Mouse (Mus musculus) right cerebral cortex, adult 2 months (tissue): ENCODE data around the gene Trove2.
"Not testable (repeated sequence)": the region's sequence is repeated elsewhere in the genome, so short reads cannot be mapped to it uniquely, and the experiment has no call there.

Experiments used
- DNase-seq, 2 experiments: peaks; one replicate each; pipeline ENCODE4 v3.0.0; 2021 to 2022; ENCODE audit warnings: low spot score in 2 of 2

The Trove2 gene

DNA sequence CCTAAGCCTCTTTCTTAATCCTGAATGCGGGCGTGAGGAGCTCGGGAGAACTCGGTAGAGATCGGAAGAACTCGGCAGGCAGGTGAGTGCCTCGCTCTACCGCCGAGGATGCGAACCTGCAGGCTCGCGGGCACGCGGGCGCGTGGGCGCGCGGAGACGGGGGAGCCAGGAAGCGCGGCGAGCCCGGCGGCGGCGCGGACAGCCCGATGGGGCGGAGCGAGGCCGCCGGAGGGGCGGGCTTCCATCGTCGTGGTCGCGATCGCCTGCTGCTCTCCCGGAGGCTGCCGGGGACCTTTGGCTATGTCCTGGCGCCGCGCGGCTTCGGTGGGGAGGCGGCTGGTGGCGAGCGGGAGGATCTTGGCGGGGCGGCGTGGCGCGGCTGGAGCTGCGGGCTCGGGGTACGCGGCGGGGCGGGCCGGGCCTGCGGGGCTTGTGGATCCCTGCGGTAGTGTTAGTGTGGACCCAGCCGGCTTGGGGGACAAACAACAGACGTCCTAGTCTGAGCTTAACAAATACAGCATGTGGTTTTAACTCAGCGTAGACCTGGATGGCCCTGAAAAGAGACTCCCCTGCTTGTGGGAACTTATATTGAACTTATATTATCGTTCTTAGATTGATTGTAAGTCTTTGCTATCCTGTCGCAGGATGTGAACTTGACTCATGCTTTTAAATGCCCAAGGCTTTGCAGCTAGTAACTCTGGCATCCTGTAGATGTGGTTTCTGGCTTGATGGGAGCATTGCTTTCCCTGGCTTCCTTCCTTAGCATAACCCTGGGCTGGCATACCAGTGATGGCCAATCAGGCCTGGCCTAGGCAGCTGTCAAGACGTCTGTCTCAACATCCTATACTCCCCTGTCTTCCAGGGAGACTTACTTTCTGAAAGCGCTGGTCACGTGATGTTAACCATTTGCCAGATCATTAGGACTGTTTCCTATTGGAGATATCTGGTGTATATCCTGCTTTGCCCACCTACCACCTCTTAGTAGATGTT lies 37.2 kb downstream of the Trove2 start:
- peak; percentile 89 to 91 for DNase-seq

DNA sequence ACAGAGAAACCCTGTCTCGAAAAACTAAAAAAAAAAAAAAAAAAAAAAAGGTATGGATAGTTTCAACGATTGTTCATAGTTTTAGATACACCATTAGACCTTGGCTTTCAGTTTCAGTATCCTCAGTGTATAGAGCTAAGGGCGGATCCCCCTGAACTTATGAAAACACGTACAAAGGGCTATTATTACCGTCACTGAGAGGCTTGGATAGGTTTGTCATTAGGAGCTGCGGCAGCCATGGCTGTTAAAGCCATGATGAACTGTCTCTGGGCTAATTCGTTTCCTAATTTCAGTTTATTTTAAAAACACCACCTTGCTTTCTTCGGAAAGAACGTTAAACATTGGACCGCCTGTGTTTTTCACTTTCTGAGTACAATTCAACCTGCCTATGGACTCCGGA lies 38.1 kb downstream of the Trove2 start:
- DNase-seq: no peak

DNA sequence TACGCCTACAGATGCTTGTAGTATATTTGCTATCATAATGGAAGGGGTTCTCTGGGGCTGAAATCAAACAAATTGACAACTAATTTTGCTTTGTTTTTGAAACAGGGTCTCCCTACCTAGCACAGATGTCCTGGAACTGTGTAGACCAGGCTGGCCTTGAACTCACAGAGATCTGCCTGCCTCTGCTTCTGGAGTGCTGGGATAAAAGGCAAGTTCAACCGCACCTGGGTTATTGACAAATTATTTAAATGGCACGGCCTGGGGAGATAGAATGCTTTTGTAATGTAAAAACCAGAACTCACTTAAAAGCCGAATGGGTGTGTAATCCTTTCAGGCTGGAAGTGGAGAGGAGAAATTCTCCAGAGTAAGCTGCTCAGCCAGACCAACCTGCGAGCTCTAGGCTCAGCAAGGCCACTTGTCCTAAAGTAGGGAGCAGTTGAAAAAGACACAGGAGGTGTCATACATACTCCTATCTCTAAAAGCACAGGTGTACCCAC lies 42.9 kb downstream of the Trove2 start:
- DNase-seq: no peak

DNA sequence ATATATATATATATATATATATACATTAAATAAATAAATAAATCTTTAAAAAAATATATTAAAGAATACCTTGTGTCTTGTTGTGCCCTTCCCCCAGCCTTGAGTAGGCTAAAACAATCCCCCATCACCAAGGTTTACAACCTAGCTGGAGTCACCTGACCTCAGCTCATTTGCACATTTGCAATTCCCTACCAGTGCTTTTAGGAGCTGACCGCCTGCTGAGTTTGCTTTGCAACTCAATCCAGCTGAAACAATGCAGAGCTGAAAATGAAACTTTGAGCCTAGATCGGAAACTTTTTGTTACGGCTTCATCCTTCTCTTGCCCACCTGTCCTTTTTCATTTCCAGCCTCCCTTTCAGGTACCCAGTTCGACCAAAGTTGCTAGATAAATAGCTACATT lies 45.2 kb downstream of the Trove2 start:
- DNase-seq: no peak

DNA sequence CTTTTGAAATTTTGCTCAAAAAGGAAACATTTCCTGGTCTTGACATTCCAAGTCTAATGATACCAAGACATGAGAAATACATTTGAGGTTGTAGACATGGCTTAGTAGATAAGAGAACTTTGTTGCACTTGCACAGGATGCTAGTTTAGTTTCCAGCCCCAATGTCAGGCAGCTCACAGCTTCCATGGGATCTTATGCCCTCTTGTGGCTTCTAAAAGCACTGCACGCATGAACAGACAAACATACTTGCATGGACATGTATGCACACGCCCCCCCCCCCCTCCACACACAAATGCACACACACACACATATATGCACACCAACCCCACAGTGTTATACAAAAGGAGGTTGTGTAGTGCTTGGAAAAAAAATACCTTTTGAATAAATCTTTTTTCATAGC lies 46.0 kb downstream of the Trove2 start:
- no peak for DNase-seq

DNA sequence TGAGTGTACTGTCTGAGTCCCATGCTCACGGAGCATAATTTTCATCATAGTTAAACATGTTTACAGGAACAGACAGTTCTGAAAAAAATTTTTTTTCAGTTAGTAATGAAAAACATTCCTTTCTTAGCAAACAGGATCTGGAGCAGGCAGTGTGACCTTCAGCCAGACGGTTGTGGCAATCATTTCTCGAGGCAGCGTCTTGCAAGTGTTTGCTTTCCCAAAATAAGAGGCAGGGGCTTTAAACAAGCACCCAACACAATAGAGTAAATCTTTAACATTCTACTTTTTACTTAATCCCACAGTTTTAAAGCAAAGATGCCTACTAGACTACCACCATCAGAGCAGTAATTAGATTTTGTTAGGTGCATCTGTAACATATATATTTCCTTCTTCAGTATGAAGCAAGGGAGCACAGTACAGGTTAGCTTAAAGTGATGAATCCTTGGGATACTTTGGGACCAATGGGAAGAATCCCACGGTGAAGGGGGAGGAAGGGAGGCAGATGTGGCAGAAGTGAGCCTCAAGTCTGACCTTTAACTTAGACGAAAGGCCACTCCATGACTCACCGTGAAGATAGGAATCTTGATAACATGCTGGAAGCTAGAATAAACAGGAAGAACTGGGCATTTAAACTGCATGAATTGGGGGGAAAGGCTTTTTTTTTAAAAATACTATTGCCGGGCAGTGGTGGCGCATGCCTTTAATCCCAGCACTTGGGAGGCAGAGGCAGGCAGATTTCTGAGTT lies 49.0 kb downstream of the Trove2 start:
- no peak for DNase-seq

DNA sequence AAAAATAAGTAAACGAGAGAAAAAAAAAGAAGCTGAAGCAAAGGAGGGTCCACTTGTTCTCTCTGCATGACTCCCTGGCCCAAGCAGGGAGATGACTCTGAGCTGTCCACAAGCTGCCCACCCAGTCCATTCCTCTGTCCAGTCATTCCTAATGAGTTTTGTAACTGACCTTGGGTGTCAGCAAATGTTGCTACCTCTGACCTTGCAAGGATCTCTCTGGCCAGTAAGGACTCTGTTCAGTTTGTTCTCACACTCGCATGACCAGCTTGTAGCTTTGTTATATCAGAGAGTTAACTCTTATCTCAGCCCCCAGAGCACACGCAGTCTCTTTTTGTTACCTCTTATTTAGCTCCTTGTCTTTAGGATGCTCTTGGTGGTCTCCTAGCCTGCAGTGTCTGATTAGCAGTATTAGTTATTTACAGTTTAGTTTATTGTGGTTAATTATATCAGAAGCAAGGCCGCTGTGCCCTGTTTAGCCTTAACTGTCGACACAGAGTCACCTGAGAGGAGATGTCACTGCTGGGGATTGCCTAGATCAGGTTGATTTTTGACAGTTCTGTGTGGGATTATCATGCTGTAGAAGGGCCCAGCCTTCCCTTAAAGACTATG lies 52.3 kb downstream of the Trove2 start:
- DNase-seq: no peak

DNA sequence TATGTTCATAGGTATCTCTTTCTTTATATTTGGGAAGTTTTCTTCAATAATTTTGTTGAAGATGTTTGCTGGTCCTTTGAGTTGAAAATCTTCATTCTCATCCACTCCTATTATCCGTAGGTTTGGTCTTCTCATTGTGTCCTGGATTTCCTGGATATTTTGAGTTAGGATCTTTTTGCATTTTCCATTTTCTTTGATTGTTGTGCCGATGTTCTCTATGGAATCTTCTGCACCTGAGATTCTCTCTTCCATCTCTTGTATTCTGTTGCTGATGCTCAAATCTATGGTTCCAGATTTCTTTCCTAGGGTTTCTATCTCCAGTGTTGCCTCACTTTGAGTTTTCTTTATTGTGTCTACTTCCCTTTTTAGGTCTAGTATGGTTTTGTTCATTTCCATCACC lies 60.8 kb downstream of the Trove2 start, which contains the start of gene Glrx2:
TSS of gene Glrx2 (plus strand) at position 301 of the 400 bp plus-strand sequence.
- DNase-seq: not testable (repeated sequence)

DNA sequence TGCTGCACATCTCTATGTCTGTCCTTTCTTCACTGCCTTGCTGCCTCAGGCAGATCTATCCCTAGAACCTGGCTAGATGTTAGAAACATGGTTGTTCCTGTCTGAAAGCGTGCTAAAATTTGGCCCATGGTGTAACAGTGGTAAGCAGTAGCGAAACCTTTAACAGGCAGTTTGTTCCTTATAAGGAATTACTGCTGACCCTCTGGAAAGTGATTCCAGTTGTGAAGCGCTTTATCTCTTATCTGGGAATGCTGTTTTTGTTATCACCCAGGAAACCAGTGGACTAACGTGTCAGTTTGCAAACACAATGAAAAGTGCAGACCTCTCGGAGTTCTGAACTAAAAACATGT lies 66.3 kb downstream of the Trove2 start:
- DNase-seq: no peak

DNA sequence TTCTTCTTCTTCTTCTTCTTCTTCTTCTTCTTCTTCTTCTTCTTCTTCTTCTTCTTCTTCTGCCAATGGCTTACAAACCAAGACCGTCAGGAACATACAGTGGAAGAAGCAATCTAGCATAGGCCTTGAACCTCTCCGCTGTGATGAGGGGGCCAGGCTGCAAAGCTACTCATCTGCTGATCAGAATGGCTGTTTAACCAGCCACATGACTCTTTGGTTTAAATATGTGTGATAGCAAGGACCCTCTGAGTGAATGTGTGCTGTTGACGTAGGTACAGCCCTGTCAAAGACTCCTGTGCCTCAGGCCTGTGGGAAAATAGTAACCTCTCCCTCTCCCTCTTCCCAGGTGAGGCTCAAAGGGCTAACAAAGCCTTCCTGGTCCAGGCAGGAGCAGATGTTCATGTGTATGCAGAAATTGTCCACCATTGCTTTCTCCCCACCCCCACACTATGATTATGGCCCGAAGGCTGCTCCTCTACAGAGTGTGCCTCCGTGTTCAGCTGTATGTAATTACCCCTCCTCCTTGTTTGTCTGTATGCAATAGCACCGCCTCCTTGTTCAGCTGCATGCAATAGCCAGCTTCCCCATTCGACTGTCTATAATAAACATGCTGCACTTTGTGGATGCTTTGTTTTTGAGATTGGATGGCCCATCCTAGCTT lies 66.8 kb downstream of the Trove2 start:
- DNase-seq: no peak

DNA sequence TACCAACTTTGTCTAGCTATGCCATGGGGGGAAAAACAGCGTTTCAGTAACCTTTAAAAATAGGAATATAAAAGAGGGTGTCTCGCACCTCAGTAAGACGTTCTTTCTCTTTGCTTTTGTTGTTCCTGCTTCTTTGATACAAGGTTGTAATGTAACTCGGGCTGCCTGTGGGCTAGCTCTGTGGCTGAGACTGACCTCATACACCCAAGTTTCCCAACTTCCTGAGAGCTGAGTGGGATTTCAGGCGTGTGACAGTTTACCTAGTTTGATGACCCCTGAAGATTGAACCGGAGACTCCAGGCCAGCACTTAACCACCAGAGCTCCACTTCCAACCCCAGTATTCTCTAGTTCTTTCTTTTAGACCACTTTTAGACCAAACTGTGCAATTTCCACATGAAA lies 68.5 kb downstream of the Trove2 start:
- DNase-seq: no peak

DNA sequence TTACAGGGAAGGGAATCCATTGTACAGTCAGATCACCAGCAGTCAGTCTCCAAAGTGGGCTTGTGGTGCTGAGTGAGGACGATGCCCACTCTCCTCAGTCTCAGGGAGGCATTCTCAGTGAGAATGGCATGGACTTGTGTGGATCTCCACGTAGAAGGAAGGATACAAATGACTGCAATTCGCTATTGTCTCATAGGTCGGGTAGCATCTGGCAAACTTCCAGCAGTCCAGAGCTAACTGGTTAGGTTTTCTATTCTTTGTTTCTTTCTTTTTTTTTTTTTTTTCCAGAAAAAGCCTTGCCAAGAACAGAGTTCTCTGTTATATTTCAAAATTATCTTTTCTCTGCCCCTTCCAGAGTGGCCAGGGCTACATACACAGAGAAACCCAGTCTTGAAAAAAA lies 69.9 kb downstream of the Trove2 start:
- no peak for DNase-seq

DNA sequence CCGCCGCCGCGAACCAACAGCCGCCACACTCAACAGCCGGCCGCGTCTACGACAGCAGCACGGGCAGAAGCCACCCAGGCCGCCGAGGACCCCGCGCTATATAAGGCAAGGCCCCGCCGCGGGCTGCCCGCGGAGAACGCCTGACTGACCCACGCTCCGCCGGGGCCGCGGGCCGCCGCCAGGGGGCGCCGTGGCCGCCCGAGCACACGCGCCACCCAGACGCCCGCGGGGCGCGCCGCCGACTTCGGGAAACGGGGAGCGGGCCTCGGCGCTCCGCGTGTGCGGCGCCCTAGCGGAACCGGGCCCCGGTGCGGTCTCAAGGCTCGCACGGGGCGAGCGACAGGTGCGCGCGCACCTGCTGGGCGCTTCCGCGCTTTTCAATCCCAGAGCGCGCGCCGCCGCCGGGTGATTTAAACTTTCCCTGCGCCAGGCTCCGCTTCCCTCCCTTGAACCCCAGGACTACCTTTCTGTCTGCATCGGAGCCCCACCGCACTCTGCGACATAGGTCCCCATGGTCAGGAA lies 74.1 kb downstream of the Trove2 start, which contains the start of gene Cdc73:
TSS of gene Cdc73 (minus strand) at position 153 of the 522 bp plus-strand sequence.
- peak; percentile 85 to 91 for DNase-seq

DNA sequence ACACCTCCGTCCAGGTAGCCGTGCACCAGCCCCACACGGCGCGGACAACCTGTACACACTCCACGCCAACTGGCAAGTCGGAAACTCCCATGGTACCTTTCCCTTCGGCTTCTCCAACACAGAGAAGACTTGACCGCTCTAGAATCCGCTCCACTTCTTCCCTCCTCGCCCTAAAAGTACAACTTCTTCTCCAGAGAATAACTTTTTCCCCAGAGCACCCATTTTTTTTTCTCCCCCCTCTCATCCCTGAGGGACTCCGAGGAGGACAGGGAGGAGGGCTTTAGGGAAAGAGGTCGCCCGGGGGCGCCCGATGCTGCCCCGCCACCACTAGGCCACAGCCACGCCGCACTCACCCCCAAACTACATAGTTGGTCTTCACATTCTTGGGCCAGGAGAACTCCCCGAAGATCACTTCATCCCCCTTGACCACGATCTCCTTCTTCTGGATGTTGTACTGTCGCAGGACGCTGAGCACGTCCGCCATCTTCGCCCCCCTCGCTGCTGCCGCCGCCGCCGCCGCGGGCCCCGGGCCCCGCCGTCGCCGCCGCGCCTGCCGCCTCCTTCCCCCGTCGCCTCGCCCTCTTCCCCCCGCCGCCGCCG lies 74.6 kb downstream of the Trove2 start:
- DNase-seq: no peak

DNA sequence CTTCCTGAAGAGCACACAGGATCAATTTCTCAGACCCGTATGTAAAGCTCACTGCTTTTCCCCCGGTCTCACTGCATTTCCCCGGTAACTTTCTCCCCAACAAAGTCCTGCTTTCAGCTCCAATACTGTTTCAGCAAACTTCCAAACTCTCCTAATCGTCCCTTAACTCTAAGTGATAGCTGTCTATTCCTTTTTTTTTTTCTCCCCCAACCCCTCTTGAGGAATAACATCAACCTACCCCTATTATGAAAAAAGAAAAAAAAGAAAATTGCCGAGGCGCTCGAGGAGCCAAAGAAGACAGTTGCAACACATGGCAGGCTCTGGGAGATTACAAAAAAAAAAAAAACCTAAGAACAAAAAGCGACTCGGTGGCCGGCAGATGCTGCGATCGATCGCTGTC lies 75.1 kb downstream of the Trove2 start:
- DNase-seq: no peak
